Mouse (Mus musculus) spleen, postnatal 36 days (tissue): ENCODE measurements around the gene Cpz.

Experiments used
- DNase-seq, 2 experiments: peaks; one replicate each; pipeline ENCODE4 v3.0.0; 2022; ENCODE audit warnings: low spot score in 2 of 2, mixed read lengths in 1 of 2

Gene Cpz

GRCm38 (mm10) chr5:35530442-35530841 is 4.9 kb upstream of the Cpz start:
- DNase-seq, result no peak

GRCm38 (mm10) chr5:35524381-35524780 is 1.1 kb downstream of the Cpz start:
- no peak for DNase-seq

- DNase-seq, result no peak
These were observed 1.8 kb downstream of the Cpz start for GRCm38 (mm10) chr5:35523735-35524134.

GRCm38 (mm10) chr5:35516781-35517180 is 8.7 kb downstream of the Cpz start:
- DNase-seq, result no peak

GRCm38 (mm10) chr5:35510589-35510988 is 14.9 kb downstream of the Cpz start:
- peak in 1 of 2 experiments; percentile 19 for DNase-seq

GRCm38 (mm10) chr5:35505016-35505415 is 20.5 kb downstream of the Cpz start:
- DNase-seq, result no peak

- no peak for DNase-seq
These were observed 28.2 kb downstream of the Cpz start for GRCm38 (mm10) chr5:35497344-35497743.

GRCm38 (mm10) chr5:35495989-35496388 is 29.5 kb downstream of the Cpz start:
- no peak for DNase-seq

GRCm38 (mm10) chr5:35494773-35495390 is 30.6 kb downstream of the Cpz start:
- DNase-seq, result no peak

- no peak for DNase-seq
These were observed 31.7 kb downstream of the Cpz start for GRCm38 (mm10) chr5:35493770-35494169.

GRCm38 (mm10) chr5:35479521-35479920 is 46.0 kb downstream of the Cpz start:
- no peak for DNase-seq

- DNase-seq, result no peak
These were observed 50.3 kb downstream of the Cpz start for GRCm38 (mm10) chr5:35475236-35475635.

- DNase-seq, result no peak
These were observed 54.5 kb downstream of the Cpz start for GRCm38 (mm10) chr5:35470885-35471528.

GRCm38 (mm10) chr5:35465966-35466635 is 59.4 kb downstream of the Cpz start:
- DNase-seq, result no peak

- no peak for DNase-seq
These were observed 63.4 kb downstream of the Cpz start for GRCm38 (mm10) chr5:35462081-35462480.

GRCm38 (mm10) chr5:35459760-35460159 is 65.7 kb downstream of the Cpz start:
- DNase-seq, result no peak

GRCm38 (mm10) chr5:35458267-35458666 is 67.2 kb downstream of the Cpz start:
- no peak for DNase-seq

- no peak for DNase-seq
These were observed 68.1 kb downstream of the Cpz start for GRCm38 (mm10) chr5:35457364-35457763.

- no peak for DNase-seq
These were observed 71.2 kb downstream of the Cpz start for GRCm38 (mm10) chr5:35454187-35454800.
